Mouse (Mus musculus): ENCODE results near the gene 1700066M21Rik.

Gene 1700066M21Rik

DNA sequence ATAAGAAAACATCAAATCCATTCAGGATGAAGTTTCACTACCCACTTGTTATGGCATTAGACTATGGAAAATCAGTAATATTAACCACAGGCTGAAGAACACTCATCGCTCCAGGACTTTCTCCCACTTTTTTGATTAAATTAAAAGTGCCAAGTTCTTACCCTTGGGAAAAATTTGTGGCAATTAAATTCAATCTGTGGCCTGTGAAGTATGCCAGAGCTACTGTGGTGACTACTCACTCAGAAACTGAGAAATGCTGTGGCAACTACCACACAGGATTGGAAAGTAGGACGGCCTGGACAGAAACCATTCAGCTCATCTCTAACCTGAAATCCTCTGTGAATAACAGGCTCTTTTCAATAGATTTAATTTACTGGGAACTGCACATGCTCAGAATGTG is 22.9 kb downstream of the 1700066M21Rik start:
- 77% methylated on average over 2 of the region's 2 CpGs for WGBS

DNA sequence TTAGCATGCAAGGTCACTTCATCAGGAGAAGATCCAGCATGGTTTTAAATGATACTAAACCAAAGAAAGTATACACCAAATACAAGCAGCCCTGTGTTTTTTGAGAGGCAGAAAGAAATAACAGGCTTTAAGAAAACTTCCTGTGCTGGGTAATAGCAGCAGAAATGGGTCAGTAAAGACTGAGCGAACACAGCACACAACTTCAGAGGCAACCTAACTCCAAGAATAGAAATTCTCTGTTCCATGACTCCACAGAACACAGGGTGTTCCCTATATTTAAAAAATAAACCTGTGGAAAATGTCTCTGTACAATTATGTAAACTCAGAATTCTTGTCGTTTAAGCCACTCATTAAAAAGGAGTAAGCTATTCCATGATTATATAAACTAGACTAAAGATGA is 23.5 kb downstream of the 1700066M21Rik start:
- WGBS: 46% methylated on average over 2 of the region's 2 CpGs

DNA sequence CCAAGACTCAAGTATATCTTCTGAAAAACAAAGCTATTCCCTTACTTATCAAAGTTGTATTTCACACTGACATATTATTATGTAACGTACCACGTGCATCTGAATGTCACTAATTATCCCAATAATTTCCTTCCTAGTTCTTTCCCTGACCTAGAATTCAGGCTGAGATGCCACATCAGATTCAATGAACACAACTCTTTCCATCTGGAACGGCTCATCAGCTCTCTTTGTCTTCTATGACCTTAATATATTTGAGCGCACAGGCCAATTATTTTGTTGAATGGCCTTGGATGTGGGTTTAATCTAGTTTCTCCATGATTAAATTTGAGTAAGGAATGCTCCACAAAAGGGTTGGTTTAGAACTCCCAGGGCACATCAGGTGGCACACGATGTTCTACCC is 24.7 kb downstream of the 1700066M21Rik start:
- 81% methylated on average over 5 of the region's 5 CpGs for WGBS

DNA sequence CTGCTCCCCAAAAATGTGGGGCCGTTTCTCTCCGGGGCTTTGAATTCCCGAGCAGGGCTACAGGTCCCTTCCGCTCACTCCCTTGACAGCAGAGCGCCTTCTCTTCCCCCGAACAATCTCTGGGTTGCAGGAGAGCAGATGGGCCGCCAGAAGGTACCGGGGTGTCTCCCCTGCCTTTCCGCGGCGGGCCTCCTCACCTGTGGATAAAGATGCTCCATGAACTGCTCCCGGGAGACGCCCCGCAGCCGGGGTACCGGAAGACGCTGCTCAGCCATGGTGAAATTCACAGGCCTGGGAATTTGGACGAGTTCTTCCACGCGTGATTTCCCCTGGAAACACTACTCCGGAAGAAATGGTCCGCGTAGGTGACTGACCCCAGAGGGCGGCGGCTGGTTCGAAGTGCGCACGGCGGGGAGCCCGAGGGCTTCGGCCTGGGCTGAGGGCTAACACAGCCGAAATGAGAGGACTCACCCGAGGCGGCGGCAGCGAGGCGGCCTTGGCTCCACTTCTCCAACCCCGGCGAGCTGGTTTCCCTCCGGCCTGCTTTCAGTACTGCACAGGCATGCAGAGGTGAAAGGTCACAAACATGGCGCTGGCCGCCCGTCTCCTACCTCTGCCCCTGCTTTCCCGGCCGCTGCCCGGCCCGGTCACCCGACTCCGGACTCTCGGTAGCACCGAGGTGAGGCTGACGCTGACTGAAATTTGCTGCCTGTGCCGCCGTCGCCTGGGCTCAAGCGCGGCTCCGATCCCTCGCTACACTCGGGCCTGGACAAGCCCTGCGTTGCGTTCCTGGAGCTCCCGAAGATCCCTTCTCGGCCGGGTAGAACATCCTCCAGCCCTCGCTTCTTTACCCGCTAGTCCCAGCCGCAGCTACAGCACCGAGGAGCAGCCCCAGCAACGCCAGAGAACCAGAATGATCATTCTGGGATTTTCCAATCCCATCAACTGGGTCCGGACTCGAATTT is 29.0 kb downstream of the 1700066M21Rik start, which contains the start of the genes Maip1 and Tyw5:
Maip1 (plus strand) TSS at position 142 of the 965 bp plus-strand sequence.
Tyw5 (minus strand) TSS at position 915 of the 965 bp plus-strand sequence.
- WGBS: under 1% methylated on average over 72 of the region's 72 CpGs

DNA sequence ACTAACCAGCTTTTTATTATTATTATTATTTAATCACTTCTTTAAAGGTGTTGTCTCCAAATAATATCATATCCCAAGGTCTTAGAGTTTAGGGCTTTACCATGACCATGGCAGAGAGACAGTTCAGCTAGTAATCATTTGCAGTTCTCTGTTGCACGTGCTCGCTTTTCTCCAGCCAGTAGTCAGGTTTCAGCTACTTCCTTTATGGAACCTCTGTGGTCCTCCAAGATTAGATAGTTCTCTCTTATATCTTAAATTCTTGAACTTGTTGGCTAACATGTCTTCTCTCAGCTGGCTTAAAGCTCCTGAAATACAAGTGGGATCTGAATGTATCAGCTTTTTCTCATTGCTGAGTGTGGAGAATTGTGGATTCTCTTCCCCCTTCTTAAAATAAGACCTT is 31.6 kb downstream of the 1700066M21Rik start:
- WGBS: 84% methylated on average over 2 of the region's 2 CpGs

DNA sequence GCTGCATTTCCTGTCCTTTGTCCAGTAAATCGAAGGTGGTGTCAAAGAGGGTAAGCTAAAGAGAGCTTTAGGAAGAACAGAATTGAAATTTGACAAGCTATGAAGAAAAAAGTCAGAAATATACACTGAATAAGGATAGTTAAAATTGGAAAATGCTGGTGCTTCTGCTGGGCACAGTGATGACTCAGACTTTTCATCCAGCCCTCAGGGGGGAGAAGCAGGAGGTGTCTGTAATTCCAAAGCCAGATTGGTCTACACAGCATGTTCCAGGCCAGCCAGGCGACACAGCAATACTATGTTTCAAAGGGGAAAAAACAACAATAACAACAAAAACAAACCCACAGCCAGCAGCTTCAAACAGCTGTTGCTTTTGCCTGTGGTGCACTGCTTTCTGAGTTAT is 36.0 kb downstream of the 1700066M21Rik start:
- WGBS: 50% methylated on average over 2 of the region's 2 CpGs

DNA sequence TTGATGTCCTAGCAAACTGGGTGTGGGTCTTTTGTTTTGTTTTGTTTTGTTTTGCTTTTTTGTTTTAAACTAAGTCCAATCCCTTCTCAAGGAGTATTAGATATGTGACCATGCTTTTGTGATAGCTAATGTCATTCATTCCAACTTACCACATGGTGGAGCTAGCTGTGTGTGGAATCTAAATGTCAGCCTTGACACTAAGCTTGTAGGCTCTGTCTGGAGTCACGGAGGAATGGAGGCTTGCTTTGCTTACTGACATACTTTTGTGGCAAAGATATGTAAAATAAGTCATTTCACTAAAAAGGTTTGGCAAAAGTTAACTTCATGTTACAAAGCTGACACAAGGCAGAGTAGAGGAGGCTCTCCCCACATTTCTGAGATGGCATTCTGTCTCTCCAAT is 46.3 kb downstream of the 1700066M21Rik start:
- 4% methylated on average over 1 of the region's 1 CpGs for WGBS

DNA sequence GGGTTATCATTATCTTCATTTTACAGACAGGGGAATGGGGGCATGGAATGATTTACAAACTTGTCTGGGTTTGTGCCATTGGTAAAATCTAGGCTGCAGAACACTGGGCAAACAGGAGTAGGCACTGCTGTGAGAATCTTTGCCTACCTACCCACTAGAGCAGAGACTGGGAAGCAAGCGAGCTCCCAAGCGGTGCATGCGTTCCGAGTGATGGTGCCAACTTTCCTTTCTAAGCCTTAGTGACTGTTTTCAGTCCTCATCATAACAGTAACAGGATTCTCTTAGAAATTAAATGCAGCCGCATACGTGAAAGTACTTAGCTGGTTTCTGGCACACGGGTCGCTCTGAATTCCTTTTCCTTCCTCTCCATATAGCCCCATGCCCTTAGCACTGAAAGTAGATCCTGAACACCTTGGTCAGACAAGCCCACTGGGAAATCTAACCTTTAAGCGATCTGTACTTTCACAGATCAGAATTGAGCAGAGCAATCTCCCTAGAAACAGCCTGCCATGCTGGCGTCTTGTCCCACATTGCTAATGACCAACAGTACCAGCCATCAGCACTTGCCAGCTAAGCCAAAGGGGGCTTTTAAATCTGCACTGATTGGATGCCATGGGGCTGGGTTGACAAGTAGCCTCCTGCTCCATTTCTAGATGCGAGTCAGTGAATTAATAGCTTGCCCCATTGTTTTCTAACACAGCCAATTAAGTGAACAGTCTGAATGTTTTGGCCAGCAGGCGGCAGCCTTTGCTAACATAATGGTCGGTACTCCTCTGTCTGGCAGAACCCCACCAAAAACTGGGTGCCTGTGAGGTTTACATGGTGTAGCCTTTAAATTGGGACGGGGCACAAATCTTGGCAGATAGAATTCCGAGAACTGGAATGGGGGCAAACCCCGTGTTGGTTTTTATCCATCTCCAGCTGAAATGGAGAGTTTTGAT is 51.2 kb downstream of the 1700066M21Rik start:
- WGBS: 13% methylated on average over 16 of the region's 16 CpGs

DNA sequence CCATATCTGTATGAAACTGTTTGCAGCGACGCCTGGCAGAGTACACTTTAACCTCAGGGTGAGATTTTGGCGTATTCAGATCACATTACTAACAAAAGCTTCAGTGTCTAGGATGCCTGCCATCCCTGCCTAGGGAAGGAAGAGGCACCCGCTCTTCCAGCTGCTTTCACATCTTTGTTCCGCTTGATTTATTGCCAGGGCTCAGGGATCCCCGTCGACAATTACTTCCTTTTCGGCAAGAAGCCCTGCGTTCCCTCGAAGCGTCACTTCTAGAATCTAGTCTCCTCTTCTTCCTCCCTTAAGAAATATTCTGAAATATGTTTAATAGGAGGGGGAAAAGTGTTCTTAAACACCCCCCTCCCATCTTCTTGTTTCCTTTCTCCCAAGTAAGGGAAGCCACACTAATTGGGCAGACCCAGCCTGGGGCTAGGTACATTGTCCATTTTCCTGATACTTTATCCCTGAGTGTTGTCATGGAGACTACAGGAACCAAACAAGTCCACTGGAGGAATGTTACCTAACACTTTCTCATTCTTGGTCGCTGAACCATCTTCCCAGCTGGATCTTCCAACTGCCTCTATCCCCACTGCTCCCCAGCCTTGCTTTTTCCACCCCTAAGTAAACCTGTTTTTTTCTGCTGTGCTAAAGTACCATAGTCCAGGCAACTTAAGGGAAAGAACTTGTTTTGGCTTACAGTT is 52.5 kb downstream of the 1700066M21Rik start:
- WGBS: 10% methylated on average over 12 of the region's 12 CpGs

DNA sequence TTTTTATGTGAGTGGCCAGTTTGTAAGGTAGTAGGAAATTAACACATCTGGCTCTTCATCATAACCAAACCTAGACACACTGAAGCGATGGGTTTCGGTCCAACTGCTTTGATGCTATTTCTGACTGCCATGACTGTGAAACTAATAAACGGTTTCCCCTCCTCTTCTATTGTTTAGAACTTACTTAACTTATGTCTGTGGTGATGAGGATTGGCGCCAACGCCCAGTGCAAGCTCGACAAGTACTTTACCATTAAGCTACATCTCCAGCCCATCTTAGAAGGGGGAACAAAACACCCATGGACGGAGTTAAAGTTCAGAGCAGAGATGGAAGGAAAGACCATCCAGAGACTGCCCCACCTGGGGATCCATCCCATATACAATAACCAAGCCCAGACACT is 55.7 kb downstream of the 1700066M21Rik start:
- 94% methylated on average over 7 of the region's 7 CpGs for WGBS
